Mouse (Mus musculus): ENCODE measurements around the gene Galnt4.

The Galnt4 gene

GRCm38 (mm10) chr10:99115471-99116236 lies 7.7 kb downstream of the Galnt4 start:
- DNase-seq (ENCODE audit: low spot score) = no peak

GRCm38 (mm10) chr10:99116237-99116632 lies 8.3 kb downstream of the Galnt4 start:
- no peak for DNase-seq (ENCODE audit: low spot score)

GRCm38 (mm10) chr10:99116650-99117615 lies 9.0 kb downstream of the Galnt4 start:
- no peak for DNase-seq (ENCODE audit: low spot score)

GRCm38 (mm10) chr10:99117876-99118275 lies 9.9 kb downstream of the Galnt4 start:
- DNase-seq (ENCODE audit: low spot score) = no peak

GRCm38 (mm10) chr10:99118697-99119096 lies 10.7 kb downstream of the Galnt4 start:
- no peak for DNase-seq (ENCODE audit: low spot score)

- no peak for DNase-seq (ENCODE audit: low spot score)
Measured at GRCm38 (mm10) chr10:99119471-99119870, 11.5 kb downstream of the Galnt4 start.

GRCm38 (mm10) chr10:99126225-99126624 lies 18.3 kb downstream of the Galnt4 start, which contains the start of gene Phxr2:
TSS of gene Phxr2 (minus strand) at chr10:99126325.
- no peak for DNase-seq (ENCODE audit: low spot score)

- no peak for DNase-seq (ENCODE audit: low spot score)
Measured at GRCm38 (mm10) chr10:99126954-99127353, 19.0 kb downstream of the Galnt4 start.

- DNase-seq (ENCODE audit: low spot score) = no peak
Measured at GRCm38 (mm10) chr10:99127691-99128261, 19.8 kb downstream of the Galnt4 start.

GRCm38 (mm10) chr10:99130611-99131010 lies 22.7 kb downstream of the Galnt4 start:
- DNase-seq (ENCODE audit: low spot score) = no peak

GRCm38 (mm10) chr10:99131298-99131697 lies 23.3 kb downstream of the Galnt4 start:
- no peak for DNase-seq (ENCODE audit: low spot score)

- no peak for DNase-seq (ENCODE audit: low spot score)
Measured at GRCm38 (mm10) chr10:99132189-99132588, 24.2 kb downstream of the Galnt4 start.

GRCm38 (mm10) chr10:99132595-99133272 lies 24.8 kb downstream of the Galnt4 start:
- no peak for DNase-seq (ENCODE audit: low spot score)

- DNase-seq (ENCODE audit: low spot score) = no peak
Measured at GRCm38 (mm10) chr10:99133321-99133875, 25.4 kb downstream of the Galnt4 start.

- no peak for DNase-seq (ENCODE audit: low spot score)
Measured at GRCm38 (mm10) chr10:99136337-99136736, 28.4 kb downstream of the Galnt4 start.

GRCm38 (mm10) chr10:99145611-99146010 lies 37.7 kb downstream of the Galnt4 start:
- DNase-seq (ENCODE audit: low spot score) = no peak

- no peak for DNase-seq (ENCODE audit: low spot score)
Measured at GRCm38 (mm10) chr10:99146596-99146995, 38.6 kb downstream of the Galnt4 start.

- DNase-seq (ENCODE audit: low spot score) = no peak
Measured at GRCm38 (mm10) chr10:99150016-99150415, 42.1 kb downstream of the Galnt4 start.

GRCm38 (mm10) chr10:99151580-99151979 lies 43.6 kb downstream of the Galnt4 start:
- no peak for DNase-seq (ENCODE audit: low spot score)

GRCm38 (mm10) chr10:99152063-99152462 lies 44.1 kb downstream of the Galnt4 start:
- DNase-seq (ENCODE audit: low spot score) = no peak

- DNase-seq (ENCODE audit: low spot score) = no peak
Measured at GRCm38 (mm10) chr10:99154635-99155034, 46.7 kb downstream of the Galnt4 start.

GRCm38 (mm10) chr10:99156808-99157207 lies 48.8 kb downstream of the Galnt4 start:
- DNase-seq (ENCODE audit: low spot score) = no peak
